Mouse (Mus musculus) MEL (cell line): ENCODE measurements around the gene Kirrel3.

Experiments
- CHD2 ChIP-seq: IDR thresholded peaks from 2 replicates; pipeline ENCODE4 v1.6.1; 2011; ENCODE audit warnings: low read length, improper control_type of control experiment
- CTCF ChIP-seq, 3 experiments: IDR thresholded peaks in 2 of 3; conservative IDR thresholded peaks in 1 of 3; 2 replicates each; pipeline ENCODE4 v1.5.1; 2011 to 2012; ENCODE audit warnings: low read length in 3 of 3, low read depth in 2 of 3, mild to moderate bottlenecking in 2 of 3, improper control_type of control experiment in 1 of 3, inconsistent platforms in 1 of 3, mixed read lengths in 1 of 3, moderate library complexity in 1 of 3; ENCODE audit not compliant: control insufficient read depth in 1 of 3, insufficient read depth in 1 of 3, poor library complexity in 1 of 3, severe bottlenecking in 1 of 3
- EP300 ChIP-seq, 2 experiments: IDR thresholded peaks; 2 replicates each; pipeline ENCODE4 v1.6.1; 2011; ENCODE audit warnings: improper control_type of control experiment in 2 of 2, low read length in 2 of 2, low read depth in 1 of 2, mild to moderate bottlenecking in 1 of 2
- GATA1 ChIP-seq: IDR thresholded peaks from 2 replicates; pipeline ENCODE4 v1.6.1; 2011; ENCODE audit warnings: low read depth, low read length, improper control_type of control experiment
- MAFK ChIP-seq: IDR thresholded peaks from 2 replicates; pipeline ENCODE4 v1.6.1; 2011; ENCODE audit warnings: low read depth, mild to moderate bottlenecking, low read length, improper control_type of control experiment, borderline replicate concordance
- MAZ ChIP-seq: IDR thresholded peaks from 2 replicates; pipeline ENCODE4 v1.6.1; 2012; ENCODE audit warnings: low read depth, mild to moderate bottlenecking, inconsistent platforms, low read length, improper control_type of control experiment
- MYB ChIP-seq: IDR thresholded peaks from 2 replicates; pipeline ENCODE4 v1.6.1; 2011; ENCODE audit warnings: mild to moderate bottlenecking, low read depth, low read length, improper control_type of control experiment
- POLR2A ChIP-seq, 2 experiments: IDR thresholded peaks; 2 replicates each; pipeline ENCODE4 v1.6.1; 2011 to 2012; ENCODE audit warnings: low read length in 2 of 2, mild to moderate bottlenecking in 2 of 2, control low read depth in 1 of 2, improper control_type of control experiment in 1 of 2, low read depth in 1 of 2, moderate library complexity in 1 of 2; ENCODE audit not compliant: control insufficient read depth in 1 of 2, insufficient read depth in 1 of 2, poor library complexity in 1 of 2
- RAD21 ChIP-seq: IDR thresholded peaks from 2 replicates; pipeline ENCODE4 v1.6.1; 2011; ENCODE audit warnings: mild to moderate bottlenecking, low read depth, low read length, improper control_type of control experiment
- SMC3 ChIP-seq: IDR thresholded peaks from 2 replicates; pipeline ENCODE4 v1.6.1; 2011; ENCODE audit warnings: low read depth, low read length, improper control_type of control experiment
- TAL1 ChIP-seq: IDR thresholded peaks from 2 replicates; pipeline ENCODE4 v1.6.1; 2012; ENCODE audit warnings: mild to moderate bottlenecking, inconsistent platforms, low read length, moderate library complexity, mixed read lengths
- TCF12 ChIP-seq: IDR thresholded peaks from 2 replicates; pipeline ENCODE4 v1.6.1; 2014; ENCODE audit warnings: low read depth, mild to moderate bottlenecking, inconsistent platforms, low read length, improper control_type of control experiment, moderate library complexity
- ZNF384 ChIP-seq: IDR thresholded peaks from 2 replicates; pipeline ENCODE4 v1.6.1; 2012; ENCODE audit warnings: low read depth, mild to moderate bottlenecking, inconsistent platforms, low read length, improper control_type of control experiment

GRCm38 (mm10) chr9:35019372-35019771 lies 533.7 kb downstream of the Kirrel3 start:
- TF ChIP-seq CTCF (IDR thresholded peaks at IDR 0.05 in 2 of 3, conservative IDR thresholded peaks at IDR 0.05 in 1 of 3; ENCODE audit: control insufficient read depth in 1 of 3, insufficient read depth in 1 of 3, low read depth in 2 of 3, low read length in 3 of 3, poor library complexity in 1 of 3, severe bottlenecking in 1 of 3) (peak; percentile 12 to 47 (median 14); a peak in 2 of 6 replicates), POLR2A (IDR thresholded peaks at IDR 0.05; ENCODE audit: control insufficient read depth in 1 of 2, insufficient read depth in 1 of 2, low read depth in 1 of 2, low read length in 2 of 2, poor library complexity in 1 of 2) (no peak), MAFK (no peak), MYB (no peak), GATA1 (no peak), RAD21 (peak; percentile 56), TAL1 (no peak), MAZ (no peak), EP300 (IDR thresholded peaks at IDR 0.05; ENCODE audit: low read depth in 1 of 2, low read length in 2 of 2) (no peak), SMC3 (peak; percentile 39; the same call in 1 of the 2 replicates), CHD2 (no peak), ZNF384 (no peak), TCF12 (no peak)
